Mouse (Mus musculus): ENCODE measurements around the gene Nmrk2.
"Not testable (repeated sequence)": the region's sequence is repeated elsewhere in the genome, so short reads cannot be mapped to it uniquely, and the experiment has no call there.

Gene Nmrk2

DNA sequence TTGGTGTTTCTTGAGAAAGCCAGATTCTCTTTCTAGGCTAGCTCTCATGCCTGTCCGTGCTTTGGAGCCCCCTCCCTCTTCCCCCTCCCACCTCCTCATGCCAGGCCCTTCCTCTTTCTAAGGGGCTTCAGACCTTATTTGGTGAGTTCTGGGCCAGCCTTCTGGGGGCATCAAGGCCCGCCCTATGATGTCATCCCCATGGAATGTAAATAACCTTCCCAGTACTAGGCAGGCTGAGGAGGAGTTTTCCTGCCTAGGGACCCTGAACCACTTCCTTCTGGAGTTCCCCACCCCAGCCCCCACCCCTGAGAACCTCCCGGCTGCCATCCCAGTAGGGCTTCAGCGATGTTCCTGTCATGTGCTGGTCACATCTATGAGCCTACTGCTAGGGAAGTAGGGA, 17.1 kb downstream of the Nmrk2 start:
- no peak for DNase-seq (ENCODE audit: low spot score)

DNA sequence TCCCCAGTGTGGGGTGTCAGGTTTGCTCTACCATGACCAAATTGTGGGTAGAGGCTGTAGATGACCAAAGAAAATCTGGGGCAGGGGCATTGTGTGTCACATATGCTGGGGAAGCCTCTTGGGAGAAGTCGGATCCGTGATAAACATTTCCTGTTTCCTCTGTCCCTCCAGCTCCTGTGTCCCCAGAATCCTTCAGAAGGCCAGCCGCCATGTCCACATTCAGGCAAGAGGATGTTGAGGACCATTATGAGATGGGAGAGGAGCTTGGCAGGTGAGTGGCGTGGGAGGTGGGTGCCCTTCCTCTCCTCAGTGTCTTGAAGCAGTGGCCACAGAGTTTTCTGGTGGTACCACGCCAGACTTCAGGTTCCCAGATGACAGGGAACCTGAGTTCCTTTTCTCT, 18.0 kb downstream of the Nmrk2 start, which contains the start of gene 4930442H23Rik:
Gene 4930442H23Rik (minus strand): TSS at position 45 of the 400 bp plus-strand sequence.
- DNase-seq (ENCODE audit: low spot score) = no peak

DNA sequence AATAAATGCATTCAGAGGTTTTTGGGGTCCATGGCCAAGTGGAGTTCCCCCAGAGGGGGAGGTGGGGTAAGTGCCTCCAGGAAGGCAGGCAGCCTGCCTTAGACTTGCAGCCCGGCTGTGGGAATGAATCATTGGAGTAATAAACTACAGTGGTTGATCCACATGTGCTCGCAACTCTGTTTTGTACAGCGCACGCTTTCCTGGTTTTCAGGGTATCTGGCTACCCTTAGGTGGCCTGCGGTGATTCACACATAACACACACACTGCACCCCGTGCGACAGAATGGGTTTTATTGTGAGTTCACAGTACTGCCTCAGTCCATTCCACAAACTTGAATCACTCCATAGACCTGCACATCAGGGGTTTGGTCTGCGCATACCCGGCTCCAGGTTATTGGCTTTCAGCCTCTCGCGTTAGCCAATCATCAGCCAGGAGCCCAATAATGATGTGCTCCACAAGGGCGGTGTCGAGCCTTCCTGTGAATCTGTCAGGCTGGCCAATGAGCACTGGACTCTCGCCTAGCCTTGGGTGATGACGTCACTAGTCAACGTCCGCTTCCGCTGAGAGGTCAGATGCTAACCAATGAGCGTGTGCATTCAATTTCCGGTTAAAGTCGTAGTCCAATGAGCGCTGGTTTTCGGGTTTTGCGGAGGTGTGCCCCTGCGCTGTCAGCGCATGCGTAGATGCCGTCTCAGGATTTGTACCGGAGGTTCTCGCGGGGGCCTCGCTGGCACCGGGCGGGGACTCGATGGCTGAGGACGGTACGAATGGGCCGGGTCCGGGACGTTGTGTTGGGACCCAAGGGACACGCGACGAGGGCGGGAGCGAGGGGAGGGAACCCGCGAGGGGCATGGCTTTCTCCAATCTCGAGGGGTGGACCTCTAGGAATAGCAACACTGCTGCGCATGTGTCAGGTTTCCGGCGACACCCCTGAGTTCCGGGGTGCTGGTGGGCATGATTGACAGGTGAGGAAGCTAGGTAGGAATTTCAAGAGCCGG, 19.2 kb downstream of the Nmrk2 start, which contains the start of gene Dapk3:
Gene Dapk3 (plus strand): TSS at position 670 of the 998 bp plus-strand sequence.
- peak; percentile 84 for DNase-seq (ENCODE audit: low spot score)

DNA sequence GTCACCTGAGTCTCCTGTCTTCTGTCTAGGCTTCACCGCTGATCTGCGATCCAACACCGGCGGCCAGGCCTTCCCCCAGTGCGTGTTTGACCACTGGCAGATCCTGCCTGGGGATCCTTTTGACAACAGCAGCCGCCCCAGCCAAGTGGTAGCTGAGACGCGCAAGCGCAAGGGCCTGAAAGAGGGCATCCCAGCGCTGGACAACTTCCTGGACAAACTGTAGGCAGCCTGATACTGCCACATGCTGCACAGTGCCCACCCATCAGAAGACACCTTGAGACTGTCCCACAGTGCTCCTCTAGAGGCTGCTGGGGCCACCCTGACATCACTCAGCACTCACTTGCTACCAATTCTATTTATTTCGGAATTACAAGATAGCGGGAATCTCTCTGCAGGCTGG, 20.0 kb downstream of the Nmrk2 start:
- not testable (repeated sequence) for DNase-seq (ENCODE audit: low spot score)

DNA sequence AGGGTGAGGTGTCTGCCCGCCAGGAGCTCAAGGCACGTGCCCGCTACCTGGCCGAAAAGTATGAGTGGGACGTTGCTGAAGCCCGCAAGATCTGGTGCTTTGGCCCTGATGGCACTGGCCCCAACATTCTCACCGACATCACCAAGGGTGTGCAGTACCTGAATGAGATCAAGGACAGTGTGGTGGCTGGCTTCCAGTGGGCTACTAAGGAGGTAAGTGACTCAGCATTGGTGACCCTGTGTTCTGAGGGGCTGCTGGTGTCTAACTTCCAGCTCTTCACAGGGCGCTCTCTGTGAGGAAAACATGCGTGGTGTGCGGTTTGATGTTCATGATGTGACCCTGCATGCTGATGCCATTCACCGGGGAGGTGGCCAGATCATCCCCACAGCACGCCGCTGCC, 20.9 kb downstream of the Nmrk2 start:
- DNase-seq (ENCODE audit: low spot score) = no peak

DNA sequence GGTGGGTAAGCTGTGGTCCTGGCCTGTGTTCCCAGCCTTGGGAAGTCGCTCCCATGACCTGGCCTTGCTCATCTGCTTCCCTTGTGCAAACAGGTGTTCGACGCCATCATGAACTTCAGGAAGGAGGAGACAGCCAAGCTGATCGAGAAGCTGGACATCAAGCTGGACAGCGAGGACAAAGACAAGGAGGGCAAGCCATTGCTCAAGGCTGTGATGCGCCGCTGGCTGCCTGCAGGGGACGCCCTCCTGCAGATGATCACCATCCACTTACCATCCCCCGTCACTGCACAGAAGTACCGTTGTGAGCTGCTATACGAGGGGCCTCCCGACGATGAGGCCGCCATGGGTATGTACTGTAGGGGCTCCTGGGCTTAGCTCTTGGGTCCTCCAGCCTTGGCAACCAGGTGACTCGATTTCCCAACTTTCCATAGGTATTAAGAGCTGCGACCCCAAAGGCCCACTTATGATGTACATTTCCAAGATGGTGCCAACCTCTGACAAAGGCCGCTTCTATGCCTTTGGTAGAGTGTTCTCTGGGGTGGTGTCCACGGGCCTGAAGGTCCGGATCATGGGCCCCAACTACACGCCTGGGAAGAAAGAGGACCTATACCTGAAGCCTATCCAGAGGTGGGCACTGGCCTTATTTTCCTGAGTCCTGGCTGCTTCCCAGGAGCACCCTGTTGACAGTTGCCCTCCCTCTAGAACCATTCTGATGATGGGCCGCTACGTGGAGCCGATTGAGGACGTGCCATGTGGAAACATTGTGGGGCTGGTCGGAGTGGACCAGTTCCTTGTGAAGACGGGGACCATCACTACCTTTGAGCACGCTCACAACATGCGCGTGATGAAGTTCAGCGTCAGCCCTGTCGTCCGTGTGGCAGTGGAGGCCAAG, 22.2 kb downstream of the Nmrk2 start:
- no peak for DNase-seq (ENCODE audit: low spot score)

DNA sequence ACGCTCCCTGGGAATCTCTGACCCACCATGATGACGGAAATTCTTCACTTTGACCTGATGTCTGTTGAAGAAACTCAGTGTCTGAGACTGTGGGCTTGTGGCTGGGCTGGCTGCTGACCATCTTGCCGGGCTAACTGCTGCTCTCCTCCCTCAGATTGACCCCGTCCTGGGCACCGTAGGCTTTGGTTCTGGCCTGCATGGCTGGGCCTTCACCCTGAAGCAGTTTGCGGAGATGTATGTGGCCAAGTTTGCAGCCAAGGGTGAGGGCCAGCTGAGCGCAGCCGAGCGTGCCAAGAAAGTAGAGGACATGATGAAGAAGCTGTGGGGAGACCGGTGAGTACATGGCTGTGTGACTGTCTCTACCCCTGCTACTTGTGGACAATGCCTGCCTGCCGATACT, 22.9 kb downstream of the Nmrk2 start:
- DNase-seq (ENCODE audit: low spot score) = no peak

DNA sequence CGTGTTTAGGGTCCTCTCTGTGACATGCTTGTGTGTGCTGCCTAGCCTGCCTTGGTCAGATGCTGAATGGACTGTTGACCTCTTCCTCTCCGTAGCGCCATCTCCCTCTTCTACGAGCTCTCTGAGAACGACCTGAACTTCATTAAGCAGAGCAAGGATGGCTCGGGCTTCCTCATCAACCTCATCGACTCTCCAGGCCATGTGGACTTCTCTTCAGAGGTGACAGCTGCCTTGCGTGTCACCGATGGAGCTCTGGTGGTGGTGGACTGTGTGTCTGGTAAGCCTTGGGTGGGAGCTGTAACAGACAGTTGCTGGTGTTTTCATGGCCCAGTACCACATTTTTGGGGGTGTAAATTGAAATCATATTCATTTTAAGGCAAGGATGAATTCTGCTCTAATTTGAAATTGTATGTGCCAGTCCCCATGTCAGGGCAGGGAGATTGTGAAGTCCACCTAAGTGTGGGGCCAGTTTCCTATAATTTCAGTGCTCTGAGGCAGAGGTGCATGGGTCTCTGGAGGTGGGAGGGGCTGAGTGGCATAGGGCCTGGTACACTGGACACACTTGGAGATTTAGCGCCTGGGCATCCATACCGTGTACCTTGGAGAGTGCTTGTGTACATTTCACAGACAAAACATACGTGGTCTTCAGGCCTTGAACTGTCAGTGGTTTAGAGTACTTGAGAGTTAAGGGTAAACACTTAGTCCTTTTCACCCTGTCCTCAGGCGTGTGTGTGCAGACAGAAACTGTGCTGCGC, 23.7 kb downstream of the Nmrk2 start:
- DNase-seq (ENCODE audit: low spot score) = no peak

DNA sequence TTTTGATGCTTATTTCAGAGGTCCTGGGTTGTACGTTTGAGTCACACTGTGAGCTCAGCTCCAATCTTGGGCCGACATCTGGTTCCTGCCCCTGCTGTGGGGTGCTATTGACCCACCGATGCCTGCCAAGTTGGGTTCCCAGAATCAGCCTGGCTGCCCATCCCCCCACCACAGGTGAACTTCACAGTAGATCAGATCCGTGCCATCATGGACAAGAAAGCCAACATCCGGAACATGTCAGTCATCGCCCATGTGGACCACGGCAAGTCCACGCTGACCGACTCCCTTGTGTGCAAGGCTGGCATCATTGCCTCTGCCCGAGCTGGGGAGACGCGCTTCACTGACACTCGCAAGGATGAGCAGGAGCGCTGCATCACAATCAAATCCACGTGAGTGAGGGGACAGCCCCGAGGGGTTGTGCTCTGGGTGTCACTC, 24.3 kb downstream of the Nmrk2 start:
- DNase-seq (ENCODE audit: low spot score) = no peak

DNA sequence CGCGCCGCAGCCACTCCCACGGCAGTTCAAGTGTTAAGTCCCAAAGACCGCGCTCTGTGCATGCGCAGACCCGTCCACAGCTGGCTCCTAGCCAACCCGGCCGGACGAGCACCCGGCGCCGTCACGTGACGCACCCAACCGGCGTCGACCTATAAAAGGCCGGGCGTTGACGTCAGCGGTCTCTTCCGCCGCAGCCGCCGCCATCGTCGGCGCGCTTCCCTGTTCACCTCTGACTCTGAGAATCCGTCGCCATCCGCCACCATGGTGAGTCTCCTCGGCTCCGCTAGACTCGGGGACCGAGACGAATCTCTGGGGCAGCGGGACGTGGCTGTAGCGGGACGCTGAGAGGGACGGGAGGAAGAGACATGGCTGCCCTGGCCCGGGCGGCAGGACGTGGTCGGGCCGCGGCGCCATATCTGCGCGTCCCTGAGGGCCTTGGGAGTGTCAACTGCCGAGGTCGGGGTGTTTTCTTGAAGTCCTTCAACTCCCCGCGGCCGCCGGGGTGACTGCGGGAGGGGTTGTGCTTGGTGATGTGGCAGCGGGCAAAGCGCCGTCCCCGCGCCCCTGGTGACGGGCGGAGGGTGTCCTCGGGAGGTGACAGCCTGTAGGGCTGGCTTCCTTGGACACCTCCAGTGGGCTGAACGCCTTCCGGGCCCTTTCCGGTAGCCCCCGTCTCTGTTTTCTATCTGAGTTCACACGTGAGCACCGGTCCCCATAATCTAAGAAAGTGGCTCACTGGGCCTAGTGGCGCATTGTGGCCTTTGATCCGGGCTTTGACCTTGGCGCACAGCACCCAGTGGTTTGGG, 25.2 kb downstream of the Nmrk2 start, which contains the start of gene Eef2:
Gene Eef2 (plus strand): TSS at position 166 of the 806 bp plus-strand sequence.
- DNase-seq (ENCODE audit: low spot score) = peak; percentile 99

DNA sequence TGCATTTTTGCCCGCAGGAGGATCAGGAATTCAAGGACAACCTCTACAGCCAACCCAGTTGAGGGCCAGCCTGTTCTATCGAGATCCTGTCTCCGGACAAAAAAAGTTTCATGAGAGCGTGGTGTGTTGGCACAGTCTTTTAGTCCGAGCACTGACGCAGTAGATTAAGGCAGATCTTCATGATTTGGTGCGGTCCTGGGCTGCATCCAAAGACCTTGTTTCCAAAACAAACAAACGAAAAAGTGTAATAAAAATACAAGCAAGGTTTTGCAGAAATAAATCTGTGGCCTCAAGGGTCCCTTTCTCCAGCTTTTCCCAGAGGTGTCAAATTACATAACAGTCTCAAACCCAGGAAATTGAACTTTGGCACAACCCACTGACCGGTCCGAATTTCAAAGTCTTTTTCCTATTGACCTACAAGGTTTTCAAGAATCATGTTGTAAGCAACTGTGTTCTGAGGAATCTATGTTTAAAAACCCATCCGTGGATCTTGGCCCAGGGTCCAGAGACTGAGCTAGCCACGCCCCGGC, 25.9 kb downstream of the Nmrk2 start:
- DNase-seq (ENCODE audit: low spot score) = no peak

DNA sequence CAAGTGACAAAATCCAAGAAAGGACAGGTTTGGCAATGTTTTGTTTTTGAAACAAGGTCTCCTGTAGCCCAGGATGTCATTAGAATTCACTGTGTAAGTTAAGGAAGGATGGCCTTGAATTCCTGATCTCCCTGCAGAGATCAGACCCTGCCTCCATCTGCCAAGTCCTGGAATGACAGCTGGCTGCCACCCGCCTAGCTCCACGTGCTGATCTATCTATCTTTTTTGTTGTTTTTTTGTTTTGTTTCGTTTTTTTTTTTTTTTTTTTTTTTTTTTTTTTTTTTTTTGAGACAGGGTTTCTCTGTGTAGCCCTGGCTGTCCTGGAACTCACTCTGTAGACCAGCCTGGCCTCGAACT, 26.5 kb downstream of the Nmrk2 start:
- not testable (repeated sequence) for DNase-seq (ENCODE audit: low spot score)

DNA sequence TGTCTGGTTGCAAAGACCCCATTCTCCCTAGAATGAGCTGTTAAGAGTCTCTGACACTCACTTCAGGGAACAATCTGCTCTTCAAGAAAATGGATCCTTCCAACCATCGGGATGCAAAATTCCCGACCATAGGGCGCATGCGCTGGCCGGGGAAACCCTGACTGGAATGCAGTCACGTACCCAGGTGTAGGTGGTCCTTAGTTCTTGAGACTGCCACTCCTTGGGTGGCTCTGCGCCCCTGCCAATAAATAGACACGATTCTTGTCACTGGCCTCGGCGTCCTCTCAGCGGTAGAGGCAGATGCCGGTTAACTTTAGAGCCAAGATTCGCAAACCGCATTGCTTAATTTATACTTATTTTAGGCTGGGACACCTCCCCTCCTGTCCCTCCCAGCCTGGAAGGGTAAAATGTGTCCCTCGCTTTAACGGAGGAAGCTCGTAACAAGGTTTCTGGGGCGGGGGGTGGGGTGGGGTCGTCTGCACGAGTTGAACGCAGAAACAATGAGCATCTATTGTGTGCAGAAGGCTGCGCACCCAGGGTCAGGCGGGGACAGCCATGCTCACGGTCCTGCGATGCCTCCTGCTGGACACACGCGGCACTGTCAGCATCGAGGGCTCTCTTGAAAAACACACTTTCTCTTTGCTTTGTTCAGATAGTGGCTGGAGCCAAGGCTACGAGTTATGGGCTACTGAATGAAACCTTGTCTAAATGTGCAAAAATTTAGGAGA, 27.1 kb downstream of the Nmrk2 start:
- no peak for DNase-seq (ENCODE audit: low spot score)

DNA sequence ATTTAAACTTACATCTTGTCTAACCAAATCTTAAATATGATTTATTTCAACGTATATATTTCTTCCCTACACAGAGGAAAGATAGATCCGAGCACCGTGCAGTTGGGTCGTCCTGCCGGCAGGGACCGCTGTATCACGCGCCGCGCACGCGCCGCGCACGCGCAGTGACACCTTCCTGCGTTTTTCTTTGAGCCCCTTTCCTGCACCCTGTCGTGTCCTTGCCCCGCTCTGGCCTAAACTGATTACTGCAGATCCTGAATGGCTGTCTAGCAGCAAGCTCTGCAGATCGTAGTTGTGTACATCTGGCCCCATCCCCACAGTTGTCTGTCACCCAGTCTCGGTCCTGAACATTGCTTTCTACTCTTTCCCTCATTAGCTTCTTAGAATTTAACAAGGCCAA, 28.7 kb downstream of the Nmrk2 start:
- no peak for DNase-seq (ENCODE audit: low spot score)

DNA sequence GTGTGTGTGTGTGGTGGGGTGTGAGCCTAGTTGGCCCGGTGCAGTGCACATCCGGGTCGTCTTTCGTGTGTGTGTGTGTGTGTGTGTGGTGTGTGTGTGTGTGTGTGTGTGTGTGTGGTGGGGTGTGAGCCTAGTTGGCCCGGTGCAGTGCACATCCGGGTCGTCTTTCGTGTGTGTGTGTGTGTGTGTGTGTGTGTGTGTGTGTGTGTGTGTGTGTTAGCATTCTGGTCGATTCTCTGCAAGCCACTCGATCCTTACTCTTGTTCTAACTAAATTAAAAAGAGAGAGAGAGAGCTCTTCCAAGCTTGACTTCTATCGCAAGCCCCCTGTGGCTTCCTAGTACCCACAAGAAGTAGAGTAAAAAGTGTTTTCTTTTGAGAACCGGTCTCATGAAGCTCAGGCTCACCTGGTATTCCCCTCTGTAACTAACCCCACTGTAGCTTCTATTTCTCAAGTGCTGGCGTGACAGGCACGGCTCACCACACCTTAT, 32.4 kb downstream of the Nmrk2 start:
- DNase-seq (ENCODE audit: low spot score) = not testable (repeated sequence)

DNA sequence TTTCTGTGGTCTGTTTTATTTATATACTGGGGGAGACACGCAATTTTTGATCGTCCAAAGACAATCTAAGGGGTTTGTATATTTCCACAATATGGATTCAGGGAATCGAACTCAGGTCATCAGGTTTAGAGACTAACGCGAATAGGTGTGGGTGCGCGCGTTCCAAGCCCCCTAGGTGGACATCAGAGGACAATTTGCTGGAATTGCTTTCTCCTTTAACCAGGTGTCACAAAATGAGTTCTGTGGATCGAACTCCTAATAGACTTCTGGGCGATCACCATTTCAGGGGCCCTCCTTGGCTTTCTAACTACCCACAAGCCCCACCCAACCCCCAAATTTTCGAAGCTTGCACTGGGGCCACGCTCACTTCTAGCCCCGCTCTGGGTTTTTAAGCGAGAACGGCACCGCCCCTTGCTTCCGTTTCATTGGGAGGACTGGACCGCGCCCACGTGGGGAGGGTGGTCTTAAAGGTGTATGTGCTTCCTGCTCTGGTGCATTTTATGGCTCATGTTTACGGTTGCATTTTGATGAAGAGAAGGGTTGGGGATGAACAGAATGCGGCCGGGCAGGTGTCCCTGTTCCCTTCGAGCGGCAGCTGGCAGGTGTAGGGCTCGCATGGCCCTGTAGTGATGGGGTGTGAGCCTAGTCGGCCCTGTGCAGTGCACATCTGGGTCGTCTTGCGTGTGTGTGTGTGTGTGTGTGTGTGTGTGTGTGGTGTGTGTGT, 33.2 kb downstream of the Nmrk2 start:
- no peak for DNase-seq (ENCODE audit: low spot score)

DNA sequence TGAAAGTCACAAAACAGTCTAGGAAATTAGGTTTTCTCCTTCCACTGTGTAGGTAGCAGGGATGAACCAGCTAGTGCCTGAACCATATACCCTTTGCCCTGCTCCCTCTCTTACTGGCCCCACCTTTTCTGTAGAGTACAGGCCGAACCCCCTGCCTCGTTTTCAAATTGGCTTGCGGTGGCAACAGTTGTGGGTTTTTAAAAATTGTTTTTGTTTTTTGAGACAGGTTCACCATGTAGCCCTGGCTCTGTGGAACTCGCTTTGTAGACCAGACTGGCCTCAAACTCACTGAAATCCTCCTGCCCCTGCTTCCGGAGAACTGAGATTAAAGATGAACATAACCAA, 33.8 kb downstream of the Nmrk2 start:
- no peak for DNase-seq (ENCODE audit: low spot score)

DNA sequence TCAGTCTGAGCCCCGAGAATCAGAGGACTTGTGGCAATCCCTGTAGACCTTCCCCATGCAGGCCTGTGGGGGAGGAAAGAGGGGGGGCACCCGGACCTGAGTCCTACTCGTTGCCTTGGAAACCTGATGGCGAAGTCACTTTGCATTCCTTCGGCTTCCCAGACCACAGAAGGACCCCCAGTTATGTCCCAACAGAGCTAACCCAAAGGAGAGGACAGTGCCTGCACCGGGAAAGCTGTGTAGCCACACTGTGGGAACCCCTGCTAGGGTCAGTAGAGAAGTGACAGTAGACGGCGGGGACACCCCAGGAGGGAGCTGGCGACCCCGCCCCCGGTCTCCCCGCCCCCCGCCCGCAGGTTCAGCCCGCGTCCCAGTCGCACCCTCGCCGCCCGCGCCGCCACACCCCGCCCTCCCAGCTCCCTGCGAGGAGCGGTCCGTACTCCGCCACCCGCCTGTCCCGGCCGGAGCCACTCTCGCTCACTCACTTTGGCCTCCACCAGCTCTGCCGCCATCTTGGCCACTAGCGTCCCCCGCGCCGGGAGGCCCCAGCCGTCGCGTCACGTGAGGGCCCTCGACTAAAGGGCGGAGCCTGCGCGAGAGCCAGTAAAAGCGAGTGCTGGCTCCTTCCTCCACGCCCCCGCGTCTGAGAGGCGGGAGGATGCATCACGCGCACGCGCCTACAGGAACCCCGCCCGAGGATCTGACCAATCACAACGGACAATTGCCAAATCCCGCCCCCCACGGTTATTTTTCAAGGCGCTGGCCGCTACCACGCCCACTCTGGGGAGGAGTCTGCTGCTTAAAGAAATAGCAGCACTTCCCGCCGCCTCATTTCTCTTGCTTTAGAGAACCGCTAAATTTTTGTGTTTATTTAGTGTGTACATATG, 34.4 kb downstream of the Nmrk2 start, which contains the start of gene Pias4:
Gene Pias4 (minus strand): TSS at position 724 of the 887 bp plus-strand sequence.
- peak; percentile 99 for DNase-seq (ENCODE audit: low spot score)
